15 mouse cellular contexts compared by ENCODE assay signal in the genomic region with DNA sequence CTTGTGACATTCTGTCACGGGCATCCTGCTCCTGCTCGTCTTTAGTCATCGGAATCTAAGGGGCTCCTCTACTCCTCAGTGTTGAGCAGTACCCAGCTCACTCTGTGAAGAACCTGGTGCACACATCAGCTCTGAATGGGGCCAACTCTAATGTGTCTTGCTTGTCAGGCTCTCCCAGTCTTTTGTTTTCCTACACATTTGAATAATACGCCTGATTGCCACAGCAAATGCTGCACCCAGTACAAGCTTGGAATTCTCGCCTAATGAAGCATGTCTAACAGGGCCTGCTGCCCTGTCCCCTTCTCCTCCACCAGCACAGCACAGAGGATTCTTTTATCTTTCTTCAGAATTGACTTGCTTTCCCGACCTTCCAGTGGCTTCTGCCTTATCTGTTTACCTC.
DNase-seq lines count a peak whose midpoint lies in the region; ATAC-seq and TF ChIP-seq lines count a peak whose summit lies in the region.
"Had no signal": no experiment of that assay in that cellular context is flagged by ENCODE, and none has a peak within 500 bp of the region (broad histone marks: within the 10 kb centered on the region; RNA-seq: fewer than 3 reads in every experiment).

No protein-coding gene starts in this region.

- H3K4me2 ChIP-seq in forebrain, embryonic 14.5 days (ENCODE audit: low read length), result peak overlapping the region; percentile 29
- peak overlapping the region; percentile 12; the same call in 1 of the 2 replicates for H3K4me2 ChIP-seq in kidney, embryonic 16.5 days (replicated peaks; ENCODE audit: low read depth, low read length)
- peak overlapping the region; percentile 18 for H3K4me2 ChIP-seq in neural tube, embryonic 13.5 days
- H3K4me2 ChIP-seq: embryonic facial prominence, embryonic 12.5 days; liver, embryonic 11.5 days had no signal

- intact Hi-C loops in gastrocnemius, adult 2 months (cut with DNase I), result no loop called here
- intact Hi-C loops in gastrocnemius, postnatal 14 days (cut with DNase I; ENCODE audit: low total_unique reads), result no loop called here
- intact Hi-C loops in left cerebral cortex, postnatal 14 days (cut with DNase I), result no loop called here

- 0 out of 2 replicates have a peak overlapping the region, but pooled peaks have one; percentile 87 for H3K27ac ChIP-seq in gastrocnemius, adult 2 months
- H3K27ac ChIP-seq in forebrain, embryonic 14.5 days (ENCODE audit: low read depth, low read length), result peak overlapping the region; percentile 46; the same call in 1 of the 2 replicates
- peak overlapping the region; percentile 39; the same call in 1 of the 2 replicates for H3K27ac ChIP-seq in kidney, embryonic 16.5 days (ENCODE audit: low read length)
- peak overlapping the region; percentile 89 for H3K27ac ChIP-seq in neural tube, embryonic 13.5 days (replicated peaks)
- H3K27ac ChIP-seq: embryonic facial prominence, embryonic 12.5 days; left cerebral cortex, adult 2 months; macrophage; stomach, postnatal 0 days had no signal

- H3K9ac ChIP-seq in forebrain, embryonic 14.5 days (ENCODE audit: low read length), result peak overlapping the region; percentile 35; the same call in 1 of the 2 replicates
- no peak overlapping the region for H3K9ac ChIP-seq in kidney, embryonic 16.5 days (replicated peaks; ENCODE audit: low read length)
- H3K9ac ChIP-seq in neural tube, embryonic 13.5 days, result peak overlapping the region; percentile 57
- H3K9ac ChIP-seq: embryonic facial prominence, embryonic 12.5 days had no signal

- no peaks in the 10 kb centered on the region for H3K36me3 ChIP-seq in forebrain, embryonic 14.5 days (ENCODE audit: control insufficient read depth, insufficient read depth, low read length)
- no peaks in the 10 kb centered on the region for H3K36me3 ChIP-seq in kidney, embryonic 16.5 days (ENCODE audit: insufficient read depth, low read length)
- no peaks in the 10 kb centered on the region for H3K36me3 ChIP-seq in neural tube, embryonic 13.5 days
- H3K36me3 ChIP-seq: embryonic facial prominence, embryonic 12.5 days had no signal

- no peak overlapping the region for H3K4me3 ChIP-seq in gastrocnemius, adult 2 months
- no peak overlapping the region for H3K4me3 ChIP-seq in forebrain, embryonic 14.5 days (ENCODE audit: low read depth, low read length)
- no peak overlapping the region for H3K4me3 ChIP-seq in kidney, embryonic 16.5 days (ENCODE audit: low read length)
- H3K4me3 ChIP-seq in neural tube, embryonic 13.5 days, result no peak overlapping the region
- H3K4me3 ChIP-seq: embryonic facial prominence, embryonic 12.5 days; left cerebral cortex, adult 2 months had no signal

- no peak for TF ChIP-seq CTCF in gastrocnemius, adult 2 months (IDR thresholded peaks at IDR 0.05)

- peak; percentile 78 for ATAC-seq in forebrain, embryonic 14.5 days
- ATAC-seq in kidney, embryonic 16.5 days (ENCODE audit: low FRiP score, low TSS enrichment), result peak; percentile 68
- peak; percentile 55 for ATAC-seq in neural tube, embryonic 13.5 days (ENCODE audit: low read depth)

- H3K4me1 ChIP-seq in forebrain, embryonic 14.5 days (ENCODE audit: control insufficient read depth, insufficient read depth, low read length), result peaks cover 37% of the 10 kb centered on the region
- peaks cover 42% of the 10 kb centered on the region for H3K4me1 ChIP-seq in kidney, embryonic 16.5 days (ENCODE audit: insufficient read depth, low read length)
- H3K4me1 ChIP-seq in neural tube, embryonic 13.5 days (replicated peaks), result peaks cover 61% of the 10 kb centered on the region

- no peaks in the 10 kb centered on the region for H3K9me3 ChIP-seq in forebrain, embryonic 14.5 days (replicated peaks; ENCODE audit: control insufficient read depth, low read length)
- no peaks in the 10 kb centered on the region for H3K9me3 ChIP-seq in kidney, embryonic 16.5 days (ENCODE audit: low read length)
- no peaks in the 10 kb centered on the region for H3K9me3 ChIP-seq in neural tube, embryonic 13.5 days
- H3K9me3 ChIP-seq: embryonic facial prominence, embryonic 12.5 days had no signal

- 5% methylated on average over 6 of the region's 6 CpGs for WGBS in forebrain, embryonic 14.5 days
- WGBS in kidney, embryonic 16.5 days, result 23% methylated on average over 6 of the region's 6 CpGs
- WGBS in neural tube, embryonic 13.5 days, result 10% methylated on average over 6 of the region's 6 CpGs

- H3K27me3 ChIP-seq in forebrain, embryonic 14.5 days (replicated peaks; ENCODE audit: control insufficient read depth, insufficient read depth, low read length), result no peaks in the 10 kb centered on the region
- no peaks in the 10 kb centered on the region for H3K27me3 ChIP-seq in kidney, embryonic 16.5 days (ENCODE audit: insufficient read depth, low read length)
- H3K27me3 ChIP-seq in neural tube, embryonic 13.5 days, result no peaks in the 10 kb centered on the region
- H3K27me3 ChIP-seq: embryonic facial prominence, embryonic 12.5 days had no signal

- no peak for DNase-seq in gastrocnemius, adult 2 months
- no peak for DNase-seq in gastrocnemius, postnatal 14 days
- DNase-seq in forebrain, embryonic 14.5 days (ENCODE audit: low spot score), result peak; percentile 83
- DNase-seq in gastrocnemius, postnatal 25 days, result no peak
- DNase-seq in left cerebral cortex, postnatal 14 days (ENCODE audit: low spot score in 2 of 2), result no peak
- no peak for DNase-seq in cerebellum, adult 11-12 months
- DNase-seq: gastrocnemius, postnatal 36 days; heart, postnatal 4 days had no signal

Comparison
In these comparisons a context has a peak if more than half of its experiments do, and no peak if none do; other contexts are left out.
1. H3K27ac ChIP-seq: peak in every context shown above with its lines; median percentile 89 in neural tube, embryonic 13.5 days; 87 in gastrocnemius, adult 2 months; 46 in forebrain, embryonic 14.5 days; 39 in kidney, embryonic 16.5 days.